Mouse (Mus musculus) heart, adult 8-10 months (tissue): Measurements from ENCODE around the gene Rfx4. TPM values are rescaled to one million over a fixed set of nuclear protein-coding genes. Genes with fewer than 3 reads are reported as not detected.

Source experiments
- DNase-seq: peaks from one replicate; pipeline ENCODE4 v3.0.0; 2022; ENCODE audit warnings: low spot score
- total RNA-seq, 4 experiments: library from RNA; stranded (reverse); gene quantifications; 2 replicates each; pipeline ENCODE4 v1.2.4; 2022

The Rfx4 gene
- total RNA-seq, 4 experiments from 2014 or later, result not detected

DNA sequence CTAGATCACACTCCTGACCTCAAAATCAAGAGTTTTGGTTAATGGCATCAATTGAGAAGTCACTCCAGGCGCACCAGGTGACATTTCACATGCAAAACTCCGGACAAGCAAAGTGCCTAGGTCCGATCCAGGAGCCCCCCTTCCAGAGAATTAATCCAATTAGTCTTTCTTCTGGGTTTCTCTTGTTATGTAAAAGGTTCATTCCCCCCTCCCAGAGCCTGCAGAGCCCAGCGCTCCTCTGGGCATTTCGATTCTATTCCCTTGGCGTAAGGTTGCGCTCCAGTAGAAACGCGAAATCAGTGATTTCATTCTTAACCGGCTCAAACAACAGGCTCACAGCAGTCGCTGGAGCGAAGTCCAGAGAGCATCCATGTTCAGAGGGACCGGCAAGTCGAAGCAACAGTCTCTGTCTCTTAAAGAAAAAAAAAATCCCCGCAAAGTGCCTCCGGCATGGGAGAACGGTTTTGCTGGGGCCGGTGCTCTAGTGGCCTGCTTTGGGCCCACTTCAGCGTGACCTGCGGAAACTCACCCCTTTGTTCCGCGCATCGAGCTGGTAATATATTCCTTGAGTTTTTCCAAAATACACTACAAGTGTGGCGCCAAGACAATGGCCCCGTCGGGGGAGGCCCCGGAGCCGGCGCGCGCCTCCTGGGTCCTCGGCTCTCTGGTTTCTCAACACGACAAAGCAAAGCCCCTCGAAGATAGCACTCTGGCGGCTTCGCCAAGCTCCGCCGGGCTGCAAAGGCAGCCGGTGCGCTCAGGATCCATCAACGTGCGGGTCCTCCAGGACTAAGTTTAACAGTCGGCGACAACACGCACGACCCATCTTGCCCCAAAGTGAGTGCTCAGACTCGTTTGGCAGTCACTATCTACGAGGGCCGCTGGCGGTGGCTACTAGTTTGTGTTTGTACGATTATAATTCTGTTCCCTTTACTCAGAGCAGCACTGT is 2.9 kb downstream of the Rfx4 start:
- no peak for DNase-seq

DNA sequence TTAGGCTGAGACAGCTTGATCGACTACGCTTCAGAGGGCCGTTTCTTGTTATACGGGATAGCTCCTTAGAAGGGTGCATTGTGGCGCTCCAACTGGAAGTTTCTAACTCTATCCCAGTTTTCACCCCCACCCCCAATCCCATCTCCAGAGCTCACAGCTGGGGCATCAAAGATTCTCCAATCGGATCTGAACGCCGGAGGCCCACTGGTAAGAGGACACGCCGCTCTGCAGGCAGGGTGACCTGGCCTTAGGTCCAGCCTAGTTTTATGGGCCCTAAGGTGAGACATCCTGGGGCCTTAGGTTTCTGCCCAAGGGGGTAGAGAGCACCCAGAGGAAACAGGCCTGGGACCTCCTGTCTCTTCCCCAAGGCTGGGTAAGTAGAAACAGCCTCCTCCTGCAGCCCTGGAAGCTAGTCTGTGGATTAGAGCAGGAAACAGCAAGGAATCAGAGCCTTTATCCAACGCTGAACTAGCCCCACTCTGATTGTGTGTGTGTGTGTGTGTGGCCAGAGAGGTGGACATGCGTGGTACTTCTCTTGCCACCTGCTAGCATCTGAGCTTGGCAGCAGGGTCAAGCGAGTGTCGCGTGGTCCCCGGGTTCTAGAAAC is 3.8 kb downstream of the Rfx4 start:
- DNase-seq, result no peak

GRCm38 (mm10) chr10:84760118-84761111 is 4.6 kb downstream of the Rfx4 start:
- no peak for DNase-seq

- no peak for DNase-seq
Measured at GRCm38 (mm10) chr10:84768766-84769165, 12.9 kb downstream of the Rfx4 start.

GRCm38 (mm10) chr10:84772380-84773130 is 16.7 kb downstream of the Rfx4 start:
- peak; percentile 45 for DNase-seq

DNA sequence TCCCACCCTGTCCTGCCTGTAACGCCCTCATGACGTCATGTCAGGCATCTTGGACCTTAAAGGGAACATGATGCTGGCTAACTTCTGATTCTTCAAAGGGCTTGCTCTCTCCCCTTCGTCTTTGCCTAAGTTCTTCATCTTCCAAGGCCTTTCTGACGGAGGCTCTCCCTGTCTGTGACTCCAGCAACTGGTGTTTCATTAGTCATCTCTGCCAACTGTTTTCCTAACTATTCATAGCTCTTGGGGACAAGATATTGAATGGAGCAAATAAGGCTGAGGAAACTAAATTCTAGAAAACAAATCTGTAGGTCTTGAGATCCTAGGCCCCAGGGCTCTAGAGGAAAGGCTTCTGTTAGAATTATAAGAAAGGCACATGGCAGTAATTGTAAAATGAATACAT is 18.0 kb downstream of the Rfx4 start:
- DNase-seq, result no peak

- DNase-seq, result peak; percentile 84
Measured at GRCm38 (mm10) chr10:84774573-84774972, 18.7 kb downstream of the Rfx4 start.

DNA sequence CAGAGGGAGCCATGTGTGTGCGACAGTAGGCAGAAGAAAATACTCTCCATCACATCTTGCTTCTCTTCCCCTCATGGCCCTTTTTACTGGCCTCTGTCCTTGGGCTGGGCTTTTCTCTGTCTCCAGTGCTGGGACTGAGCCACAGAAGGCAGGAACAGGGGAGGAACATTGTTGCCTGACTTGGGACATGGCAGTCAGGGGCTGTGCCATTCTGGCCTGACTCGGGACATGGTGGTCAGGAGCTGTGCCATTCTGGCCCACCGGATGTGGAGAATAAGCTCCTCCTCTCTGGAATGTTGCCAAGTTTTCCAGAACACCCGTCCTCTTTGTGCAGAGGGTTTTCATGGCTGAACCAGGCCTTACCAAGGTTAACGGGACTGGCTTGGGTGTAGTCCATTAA is 21.2 kb downstream of the Rfx4 start:
- no peak for DNase-seq

DNA sequence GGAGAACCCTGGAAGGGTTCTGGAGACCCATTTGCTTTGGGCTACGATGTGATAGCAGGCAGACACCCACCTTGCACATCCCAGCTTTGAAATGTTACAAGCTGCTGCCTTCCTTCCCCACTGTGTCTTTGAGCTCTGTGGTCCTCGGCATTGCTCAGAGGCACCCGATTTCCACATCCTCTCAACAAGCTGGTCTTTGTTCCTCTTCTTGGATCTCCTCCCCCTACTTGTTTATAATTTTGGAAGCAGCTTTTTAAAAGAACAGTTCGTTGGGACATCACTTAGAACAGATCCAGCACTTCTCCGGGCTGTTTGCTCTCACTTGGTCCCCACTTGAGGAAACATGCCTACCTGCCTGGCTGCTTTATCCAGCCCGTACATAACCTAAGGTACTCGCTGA is 22.1 kb downstream of the Rfx4 start:
- DNase-seq, result no peak

GRCm38 (mm10) chr10:84780828-84781227 is 25.0 kb downstream of the Rfx4 start:
- DNase-seq, result no peak

DNA sequence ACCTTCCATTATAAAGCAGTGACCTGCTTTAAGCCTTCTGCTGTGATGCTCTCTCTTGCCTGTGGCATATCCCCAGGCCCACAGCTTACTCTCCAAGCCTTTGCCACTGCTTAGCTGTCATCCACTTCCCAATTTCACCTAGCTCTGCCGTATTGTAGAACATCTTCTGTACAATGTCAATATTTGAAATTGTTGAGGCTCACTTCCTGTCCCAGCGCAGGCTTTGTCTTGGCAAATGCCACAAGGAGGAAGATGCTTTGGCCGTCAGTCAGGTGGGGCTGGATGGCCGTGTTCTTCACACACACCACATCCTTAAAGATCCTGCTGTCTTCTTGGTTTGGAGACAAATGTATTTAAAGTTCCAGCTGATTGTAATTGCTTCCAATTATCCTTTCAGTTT is 29.5 kb downstream of the Rfx4 start:
- DNase-seq, result no peak

DNA sequence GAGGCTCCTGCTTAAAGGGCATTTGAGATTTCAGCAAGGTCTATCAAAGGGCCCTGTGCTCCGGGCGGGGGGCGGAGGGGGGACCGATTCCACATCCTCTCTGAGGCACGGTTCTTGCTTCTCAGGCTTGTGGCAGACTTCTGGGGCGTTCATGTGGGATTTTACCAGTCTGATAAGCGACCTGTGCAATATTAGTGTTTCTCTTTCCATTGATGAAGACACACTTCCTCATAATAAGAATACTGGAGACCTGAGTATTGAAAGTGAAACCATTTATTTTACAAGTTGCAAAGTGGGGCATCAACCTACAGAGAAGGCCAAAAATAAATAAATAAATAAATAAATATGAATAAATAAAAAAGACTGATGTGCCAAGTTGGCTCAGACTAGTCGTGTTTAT is 34.5 kb downstream of the Rfx4 start:
- no peak for DNase-seq

GRCm38 (mm10) chr10:84791181-84791580 is 35.3 kb downstream of the Rfx4 start:
- no peak for DNase-seq

DNA sequence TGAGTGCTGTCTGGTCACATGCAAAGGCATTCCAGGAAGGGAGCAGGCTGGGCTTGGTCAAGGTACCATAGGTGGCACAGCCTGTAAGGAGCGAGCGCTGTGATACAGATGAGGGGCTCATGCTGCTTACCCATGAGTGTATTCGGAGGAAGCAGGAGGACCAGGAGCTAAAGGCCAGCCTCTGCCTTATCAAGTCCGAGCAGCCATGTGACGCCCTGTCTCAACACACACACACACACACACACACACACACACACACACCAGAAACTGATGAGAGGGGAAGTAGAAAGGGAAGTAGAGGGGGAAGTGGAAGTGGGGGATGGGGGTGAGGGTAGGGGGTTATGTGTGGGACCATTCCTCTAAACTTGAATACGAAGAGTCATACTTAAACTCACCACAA is 45.7 kb downstream of the Rfx4 start:
- DNase-seq, result no peak

- no peak for DNase-seq
Measured at GRCm38 (mm10) chr10:84803216-84803844, 47.5 kb downstream of the Rfx4 start.

DNA sequence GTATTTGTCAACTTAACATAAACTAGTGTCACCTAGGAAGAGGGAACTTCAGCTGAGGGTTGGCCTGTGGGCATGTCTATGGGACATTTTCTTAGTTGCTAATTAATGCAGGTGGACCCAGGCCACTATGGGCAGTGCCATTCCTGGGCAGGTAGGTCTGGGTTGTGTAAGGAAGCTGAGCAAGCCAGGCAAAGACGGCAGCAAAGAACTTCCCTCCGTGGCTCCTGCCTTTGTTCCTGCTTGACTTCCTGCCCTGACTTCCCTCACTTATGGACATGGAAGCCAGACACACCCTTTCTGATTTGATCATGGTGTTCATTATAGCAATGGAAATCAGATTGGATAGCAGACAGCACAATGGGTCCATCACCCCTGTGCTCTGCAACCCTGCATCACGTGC is 49.7 kb downstream of the Rfx4 start:
- DNase-seq, result no peak

DNA sequence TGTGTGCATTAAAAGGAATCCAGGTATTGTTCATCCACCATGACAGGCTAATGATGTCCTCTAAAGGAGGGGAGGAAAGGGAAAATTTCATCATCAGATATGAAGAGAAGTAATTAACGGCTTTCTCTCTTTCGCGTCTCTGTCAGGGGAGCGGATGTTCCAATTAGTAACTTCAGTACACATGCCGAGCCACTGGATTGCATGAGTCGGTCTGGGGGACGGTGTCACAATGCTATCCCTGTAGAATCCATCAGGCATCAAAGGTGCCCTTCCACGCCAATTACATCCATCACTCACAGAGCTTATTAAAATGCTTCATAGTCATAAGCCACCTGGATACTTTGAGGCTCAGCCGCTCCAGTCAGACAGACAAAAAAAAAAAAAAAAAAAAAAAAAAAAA is 51.3 kb downstream of the Rfx4 start:
- DNase-seq, result no peak

DNA sequence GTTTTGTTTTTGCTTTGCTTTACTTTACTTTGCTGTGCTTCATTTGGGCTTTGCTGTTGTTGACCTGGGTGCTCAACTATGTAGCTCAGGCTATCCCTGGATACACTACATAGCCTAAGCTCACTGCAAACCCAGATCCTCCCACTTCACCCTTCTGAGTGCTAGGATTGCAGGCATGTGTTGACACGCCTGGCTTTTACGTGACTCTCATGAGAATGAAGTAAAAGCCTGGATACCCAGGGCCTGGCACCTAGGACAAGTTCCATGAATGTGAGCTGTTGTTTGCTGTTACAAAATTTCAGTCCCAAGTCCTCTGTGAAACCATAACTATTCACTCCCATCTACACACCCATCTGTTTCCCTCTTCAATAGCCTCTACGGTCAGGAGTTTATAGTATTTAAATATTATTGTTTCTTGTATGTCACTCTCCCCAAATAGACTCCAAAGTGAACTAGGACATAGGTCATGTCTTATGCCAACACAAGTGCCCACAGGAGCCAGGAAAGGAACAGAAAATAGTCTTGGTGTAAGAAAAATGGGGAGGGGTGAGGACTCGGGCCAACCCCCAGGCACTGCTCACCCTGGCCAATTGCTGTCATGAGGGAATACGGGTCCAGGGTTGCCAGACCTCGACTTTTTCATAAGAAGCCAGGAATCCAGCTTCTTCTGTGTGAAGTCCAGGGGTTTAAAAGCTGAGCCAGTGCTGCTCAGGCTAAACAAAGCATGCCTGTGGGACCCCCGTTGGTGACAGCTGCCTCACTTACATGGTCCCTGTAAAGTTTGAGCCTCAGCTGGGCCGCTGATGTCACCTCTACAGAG is 54.4 kb downstream of the Rfx4 start:
- DNase-seq, result peak; percentile 26

DNA sequence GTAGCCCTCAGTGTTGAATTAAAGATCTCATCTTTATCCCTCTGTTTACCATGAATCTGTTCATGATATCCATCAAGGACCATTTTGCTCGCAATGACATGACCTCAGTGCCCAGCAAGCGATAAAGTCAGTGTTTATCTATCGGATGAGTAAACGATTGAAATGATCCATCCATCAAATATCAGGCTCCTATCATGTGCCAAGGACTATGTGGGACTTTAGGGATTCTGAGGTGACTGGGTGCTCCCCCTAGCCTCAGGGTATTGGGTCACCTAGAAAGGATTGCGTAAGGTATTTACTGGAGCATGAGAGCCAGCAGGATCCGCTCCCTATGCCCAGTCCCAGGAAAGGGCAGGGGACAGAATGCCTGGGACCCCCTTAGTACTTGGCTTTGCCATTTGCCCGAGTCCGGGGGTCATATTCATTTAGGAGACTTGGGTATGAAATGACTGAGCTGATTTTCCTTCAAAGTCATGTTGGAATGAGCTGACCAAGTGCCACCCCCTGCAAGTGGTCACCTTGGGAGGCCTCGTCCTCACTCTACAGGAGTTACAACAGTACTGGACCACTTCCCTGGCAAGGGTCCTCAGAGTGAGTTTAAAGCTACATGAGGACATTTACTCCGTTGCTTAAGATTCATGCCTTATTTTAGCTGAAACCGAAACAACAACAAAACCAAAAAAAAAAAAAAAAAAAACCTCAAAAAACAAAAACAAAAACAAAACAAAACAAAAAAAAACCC is 55.5 kb downstream of the Rfx4 start:
- DNase-seq, result no peak
